Mouse (Mus musculus): Measurements from ENCODE around the gene Pcx.

The Pcx gene

GRCm38 (mm10) chr19:4496535-4497262 lies 13.6 kb upstream of the Pcx start:
- no peak for DNase-seq (ENCODE audit: low spot score)

GRCm38 (mm10) chr19:4497263-4497973 lies 12.9 kb upstream of the Pcx start:
- peak; percentile 93 for DNase-seq (ENCODE audit: low spot score)

GRCm38 (mm10) chr19:4498062-4498933 lies 12.0 kb upstream of the Pcx start, which contains the start of gene 2010003K11Rik:
Gene 2010003K11Rik, minus strand, starts transcription at chr19:4498583.
- peak; percentile 71 for DNase-seq (ENCODE audit: low spot score)

GRCm38 (mm10) chr19:4502701-4503100 lies 7.6 kb upstream of the Pcx start:
- DNase-seq (ENCODE audit: low spot score) = no peak

DNA sequence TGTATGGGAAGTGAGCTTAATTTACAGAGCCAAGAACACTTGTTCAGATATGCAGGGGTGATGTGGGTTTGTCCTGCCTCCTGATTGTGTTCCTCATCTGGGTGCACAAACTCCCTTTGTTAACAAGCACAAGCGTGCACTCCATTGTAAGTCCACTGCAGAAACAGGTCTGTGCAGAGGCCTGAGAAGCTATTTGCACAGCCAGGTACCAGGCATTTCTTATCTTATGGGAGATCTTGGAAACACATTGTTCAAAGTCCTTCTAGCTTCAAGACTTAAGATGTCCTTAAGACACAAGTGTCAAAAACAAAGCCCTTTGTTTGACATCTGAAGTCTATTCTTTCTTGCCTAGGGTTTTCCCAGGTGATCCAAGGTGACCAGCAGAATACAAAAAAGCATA lies 5.4 kb upstream of the Pcx start:
- DNase-seq (ENCODE audit: low spot score) = no peak

DNA sequence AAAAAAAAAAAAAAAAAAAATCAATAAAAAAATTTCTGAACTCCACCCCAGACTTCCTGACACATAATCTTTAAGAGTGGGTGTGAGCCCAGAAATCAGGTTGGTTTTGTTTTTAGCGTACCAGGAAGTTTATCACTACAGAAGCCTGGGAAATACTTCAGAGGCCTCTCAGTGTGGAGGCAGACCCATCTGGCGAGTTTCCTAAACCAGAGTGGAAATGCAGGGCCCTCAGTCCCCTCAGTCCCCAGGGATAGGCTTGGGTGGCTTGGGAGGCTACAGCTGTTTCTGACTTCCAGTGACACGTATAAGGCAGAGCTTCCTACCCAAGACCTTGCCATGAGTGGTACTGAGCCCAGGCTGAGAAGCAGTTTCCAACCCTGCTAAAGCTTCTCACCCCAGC lies 2.5 kb upstream of the Pcx start:
- no peak for DNase-seq (ENCODE audit: low spot score)

DNA sequence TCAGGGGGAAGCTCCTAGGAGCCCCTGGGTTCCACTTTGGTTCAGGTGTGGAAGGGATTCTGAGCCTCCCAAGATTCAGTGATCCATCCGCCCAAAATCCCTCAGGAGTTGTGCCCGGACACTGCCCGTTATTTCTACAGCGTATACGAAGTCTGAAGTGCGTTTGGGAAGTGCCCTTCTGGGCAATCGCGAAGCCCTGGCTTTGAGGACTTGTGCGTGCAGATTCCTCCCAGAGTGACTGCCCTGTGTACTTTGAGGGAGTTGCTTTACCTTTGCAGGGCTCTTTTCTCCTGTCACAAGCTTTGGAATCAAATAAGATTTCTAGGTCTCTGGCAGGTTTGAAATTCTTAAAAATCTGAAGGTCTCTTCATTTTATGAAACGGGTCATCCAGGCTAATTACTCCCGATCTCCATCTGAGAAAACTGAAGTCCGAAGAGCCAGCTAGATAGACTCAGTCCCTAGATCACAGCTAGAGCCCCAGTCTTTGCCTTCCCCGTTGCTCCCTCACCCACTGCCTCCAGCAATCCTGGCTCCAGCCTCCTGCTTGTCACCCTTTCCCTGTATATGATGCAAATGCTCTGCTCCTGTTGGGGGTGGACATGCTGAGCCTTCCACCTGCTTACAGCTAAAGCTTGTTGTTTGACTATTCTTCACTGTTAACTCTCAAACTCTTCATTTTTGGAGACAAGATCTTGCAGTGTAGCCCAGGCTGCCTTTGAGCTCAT lies 1.0 kb downstream of the Pcx start:
- no peak for DNase-seq (ENCODE audit: low spot score)

GRCm38 (mm10) chr19:4513236-4513858 lies 3.1 kb downstream of the Pcx start:
- DNase-seq (ENCODE audit: low spot score) = no peak

DNA sequence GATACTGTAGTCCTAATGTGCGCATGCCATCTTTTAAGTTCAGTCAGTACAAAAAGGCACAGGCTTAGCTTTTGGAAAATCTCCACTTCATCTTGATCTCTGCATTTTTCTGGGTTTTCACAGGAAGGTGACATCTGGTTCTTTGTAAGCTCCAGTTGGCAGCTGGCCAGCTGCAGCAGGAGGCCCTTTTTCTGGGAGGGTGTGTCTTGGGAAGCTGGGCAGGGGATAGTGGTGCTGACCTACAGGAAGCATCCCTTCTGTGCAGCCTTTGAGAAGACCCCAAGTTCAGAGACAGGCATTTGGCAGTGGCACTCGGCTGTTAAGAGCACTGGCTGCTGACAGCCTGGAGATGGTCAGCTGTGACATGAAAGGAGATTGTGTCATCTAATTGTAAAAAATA lies 5.5 kb downstream of the Pcx start:
- no peak for DNase-seq (ENCODE audit: low spot score)

DNA sequence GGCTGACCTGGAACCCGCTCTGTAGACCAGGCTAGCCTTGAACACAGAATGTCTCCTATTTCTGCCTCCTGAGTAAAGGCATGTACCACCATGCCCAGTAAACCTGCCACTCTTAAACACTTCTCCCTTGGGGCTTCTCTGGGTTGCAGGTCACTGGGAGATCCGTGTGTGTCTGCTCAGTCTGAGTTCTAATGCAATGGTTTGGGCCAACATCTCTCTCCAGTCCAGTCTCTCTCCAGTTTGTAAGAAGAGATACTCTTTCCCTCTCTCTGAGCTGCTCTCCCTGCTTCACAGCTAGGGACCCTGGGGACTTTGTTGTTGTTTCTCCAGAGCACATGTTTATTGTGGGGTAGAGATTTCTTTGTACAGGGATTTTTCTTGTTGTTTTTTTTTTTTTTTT lies 6.0 kb downstream of the Pcx start:
- DNase-seq (ENCODE audit: low spot score) = no peak

DNA sequence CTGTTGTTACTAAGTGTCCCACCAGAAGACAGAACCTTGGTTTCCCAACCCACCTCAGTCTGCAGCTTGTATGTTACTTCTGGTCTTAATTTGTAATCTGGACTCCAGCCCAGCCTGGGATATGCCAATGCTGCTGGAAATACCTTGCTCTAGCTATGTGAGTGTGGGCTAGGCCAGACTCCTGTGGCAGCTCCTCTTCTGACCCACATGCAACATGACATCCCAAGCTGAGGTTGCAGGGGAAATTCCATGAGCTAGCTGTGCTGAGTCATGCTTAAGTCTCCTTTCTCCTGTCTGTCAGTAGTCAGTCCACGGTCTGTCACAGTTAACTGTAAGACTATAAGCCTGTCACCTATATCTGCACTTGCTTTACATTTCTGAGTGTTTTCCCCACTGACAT lies 7.2 kb downstream of the Pcx start:
- no peak for DNase-seq (ENCODE audit: low spot score)

DNA sequence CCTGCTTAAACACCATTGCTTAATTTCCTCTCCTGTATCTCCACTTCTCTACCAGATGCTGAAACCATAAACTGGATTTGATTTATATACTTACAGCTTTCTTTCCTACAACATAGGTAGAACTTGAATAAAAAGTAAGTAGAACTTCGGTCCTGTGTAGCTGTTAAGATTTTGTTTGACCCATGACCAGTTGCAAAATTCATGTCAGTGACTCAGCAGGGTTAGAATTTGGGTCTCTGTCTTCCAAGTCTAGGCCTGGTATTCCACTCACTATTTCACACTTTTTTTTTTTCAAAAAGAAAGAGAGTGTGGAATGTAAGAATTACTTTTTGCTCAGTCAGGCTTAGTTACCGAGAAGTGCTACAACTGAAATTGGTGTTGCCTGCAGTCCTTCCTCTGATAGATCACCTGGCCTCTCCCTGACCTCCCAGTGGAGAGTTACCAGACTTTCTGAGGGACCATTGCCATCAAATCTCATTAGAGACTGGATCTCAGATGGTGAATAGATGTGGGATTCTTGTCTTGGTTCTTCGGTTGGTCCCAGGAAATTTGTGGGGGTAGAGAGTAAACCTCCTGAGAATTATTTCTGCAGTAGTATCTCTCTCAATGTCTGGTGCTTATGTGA lies 11.3 kb downstream of the Pcx start:
- DNase-seq (ENCODE audit: low spot score) = no peak

GRCm38 (mm10) chr19:4534646-4535045 lies 24.4 kb downstream of the Pcx start:
- no peak for DNase-seq (ENCODE audit: low spot score)

GRCm38 (mm10) chr19:4535922-4536321 lies 25.6 kb downstream of the Pcx start:
- no peak for DNase-seq (ENCODE audit: low spot score)

GRCm38 (mm10) chr19:4536606-4537005 lies 26.3 kb downstream of the Pcx start:
- DNase-seq (ENCODE audit: low spot score) = no peak

DNA sequence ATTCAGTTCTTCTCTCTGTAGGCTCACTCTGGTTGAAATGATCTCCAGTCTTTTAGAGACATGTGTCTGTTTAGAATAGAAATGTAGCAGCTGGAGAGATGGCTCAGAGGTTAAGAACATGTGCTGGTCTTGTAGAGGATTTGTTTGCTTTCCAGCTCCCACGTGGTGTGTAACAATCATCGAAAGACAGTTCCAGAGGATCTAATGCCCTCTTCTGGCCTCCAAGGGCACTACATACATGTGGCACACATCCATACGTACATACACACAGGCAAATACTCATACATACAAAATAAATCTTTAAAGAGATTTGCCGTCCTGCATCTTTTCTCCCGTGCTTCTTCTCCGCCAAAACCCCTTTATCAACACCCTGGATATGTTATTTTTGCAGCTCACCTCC lies 30.0 kb downstream of the Pcx start:
- DNase-seq (ENCODE audit: low spot score) = no peak

DNA sequence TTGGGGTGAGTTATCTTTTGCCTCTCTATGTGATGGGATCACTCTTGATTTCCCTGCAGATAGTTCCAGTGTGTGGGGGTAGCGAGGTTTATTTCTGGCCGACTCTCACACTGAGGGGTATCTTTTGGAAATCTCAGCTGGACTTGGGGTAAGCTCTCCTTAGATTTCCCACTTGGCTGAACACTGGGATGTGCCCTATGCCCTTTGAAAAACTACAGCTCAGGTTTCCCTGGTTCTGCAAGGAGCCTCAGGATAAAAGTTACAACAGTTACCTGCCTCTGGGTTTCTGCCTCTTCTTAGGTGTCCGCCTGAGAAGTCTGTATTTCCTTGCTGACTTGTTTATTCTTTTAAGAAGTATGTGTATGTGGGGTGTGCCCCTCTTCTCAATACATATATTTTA lies 30.7 kb downstream of the Pcx start:
- no peak for DNase-seq (ENCODE audit: low spot score)

GRCm38 (mm10) chr19:4542081-4542480 lies 31.8 kb downstream of the Pcx start:
- no peak for DNase-seq (ENCODE audit: low spot score)

DNA sequence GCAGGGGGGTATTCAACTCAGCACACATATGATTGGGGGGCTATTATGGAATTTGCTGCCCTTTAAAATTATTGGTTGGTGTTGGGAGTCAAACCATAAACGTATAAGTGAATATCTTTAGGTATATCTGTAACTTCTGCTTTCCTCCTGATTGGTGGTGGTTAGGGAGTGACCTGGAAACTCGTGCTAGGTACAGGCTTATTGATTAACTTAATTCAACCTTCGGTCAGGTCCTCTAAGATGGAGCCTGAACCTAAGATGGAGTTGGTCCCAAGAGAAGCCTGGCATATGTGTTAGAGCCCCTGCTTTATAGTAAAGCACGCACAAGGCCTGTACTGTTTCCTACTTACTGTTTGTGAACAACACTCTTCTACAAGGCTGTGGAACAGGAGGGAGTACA lies 34.8 kb downstream of the Pcx start:
- DNase-seq (ENCODE audit: low spot score) = no peak

DNA sequence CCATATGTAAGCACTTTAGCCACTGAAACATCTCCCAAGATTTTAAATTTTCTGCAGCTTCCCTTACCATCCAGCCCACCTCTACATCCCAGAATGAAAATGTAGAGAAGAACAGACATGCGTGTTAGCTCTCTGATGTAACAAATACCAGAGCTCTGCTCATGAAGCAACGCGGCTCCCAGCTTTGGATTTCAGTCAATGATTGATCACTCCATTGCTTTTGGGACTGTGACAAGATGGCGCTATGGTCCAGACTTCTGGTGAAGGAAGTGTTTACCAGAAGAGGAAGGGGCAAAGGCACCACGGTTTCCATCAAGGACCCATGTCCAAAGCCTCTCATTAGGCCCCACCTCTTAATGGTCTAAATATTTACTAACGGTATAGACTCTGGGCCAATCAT lies 35.6 kb downstream of the Pcx start:
- DNase-seq (ENCODE audit: low spot score) = no peak

DNA sequence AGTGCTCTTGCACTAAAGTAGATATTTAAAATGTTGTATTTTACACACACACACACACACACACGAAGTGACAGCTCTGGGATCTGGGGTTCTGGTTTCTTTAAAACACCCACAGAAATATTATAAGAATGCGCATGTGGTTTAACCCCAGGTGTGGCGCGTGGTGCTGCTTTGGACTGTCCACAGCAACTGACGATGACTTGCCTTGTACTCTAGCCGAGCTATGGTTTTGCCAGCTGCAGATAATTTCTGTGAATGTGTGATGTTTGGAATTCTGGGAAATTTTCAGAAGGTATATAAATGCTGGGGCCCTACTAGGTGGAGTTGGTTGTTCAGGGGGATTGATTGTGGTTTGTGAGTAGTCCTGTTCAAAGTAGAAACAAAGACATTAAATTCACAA lies 37.5 kb downstream of the Pcx start:
- DNase-seq (ENCODE audit: low spot score) = no peak
